Mouse (Mus musculus): ENCODE measurements around the gene Wiz.

- TF ChIP-seq CTCF (IDR thresholded peaks at IDR 0.05; ENCODE audit: low read depth, low read length) (no peak), POLR2A (IDR thresholded peaks at IDR 0.05; ENCODE audit: extremely low read depth, insufficient read depth, low read length) (no peak)
Measured at GRCm38 (mm10) chr17:32437106-32437505, 47.9 kb upstream of the Wiz start.
